Mouse (Mus musculus): ENCODE measurements around the gene Brox.

Gene Brox

GRCm38 (mm10) chr1:183272867-183273818, 23.9 kb downstream of the Brox start:
- DNase-seq = peak in 1 of 2 experiments; percentile 5

DNA sequence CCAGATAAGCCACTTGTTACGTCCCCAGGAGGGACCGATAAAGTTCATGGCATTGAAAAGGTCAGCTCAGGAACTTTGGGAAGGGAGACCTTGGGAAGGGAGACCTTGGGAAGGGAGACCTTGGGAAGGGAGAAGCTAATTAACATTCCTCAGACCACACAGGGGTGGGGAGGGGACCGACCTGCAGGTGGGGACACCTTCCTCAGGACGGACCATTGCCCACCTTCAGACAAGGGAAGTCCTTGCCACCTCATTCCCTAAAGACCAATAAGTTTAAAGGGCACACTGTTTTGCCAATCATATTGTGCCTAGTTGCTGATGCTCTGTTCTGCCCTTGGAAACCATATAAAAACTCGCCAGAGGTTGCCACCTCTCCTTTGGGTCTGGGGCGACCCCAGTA, 29.4 kb downstream of the Brox start:
- no peak for DNase-seq

GRCm38 (mm10) chr1:183265921-183266467, 31.1 kb downstream of the Brox start:
- DNase-seq = no peak

GRCm38 (mm10) chr1:183264145-183265008, 32.7 kb downstream of the Brox start:
- no peak for DNase-seq

- DNase-seq = no peak
Observed at GRCm38 (mm10) chr1:183252574-183252973, 44.5 kb downstream of the Brox start.

- DNase-seq = no peak
Observed at GRCm38 (mm10) chr1:183251818-183252217, 45.3 kb downstream of the Brox start.

DNA sequence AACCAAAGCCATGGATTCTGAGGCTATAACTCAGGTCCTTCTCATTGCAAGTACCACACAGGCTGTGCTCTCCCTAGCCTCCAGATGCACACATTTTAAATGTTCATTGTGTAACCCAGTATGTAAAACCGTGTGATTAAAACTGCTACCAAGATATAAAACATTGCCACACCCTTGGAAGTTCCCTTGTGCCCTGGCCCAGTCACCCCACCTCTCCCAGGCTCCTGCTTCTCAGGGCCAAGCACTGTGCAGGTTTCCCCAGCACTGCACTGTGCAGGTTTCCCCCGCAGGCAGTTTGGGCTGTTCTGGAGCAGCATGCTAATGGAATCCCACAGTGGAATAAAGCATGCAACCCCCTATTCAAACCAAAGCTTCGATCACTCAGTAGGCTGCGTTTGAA, 46.5 kb downstream of the Brox start:
- no peak for DNase-seq

DNA sequence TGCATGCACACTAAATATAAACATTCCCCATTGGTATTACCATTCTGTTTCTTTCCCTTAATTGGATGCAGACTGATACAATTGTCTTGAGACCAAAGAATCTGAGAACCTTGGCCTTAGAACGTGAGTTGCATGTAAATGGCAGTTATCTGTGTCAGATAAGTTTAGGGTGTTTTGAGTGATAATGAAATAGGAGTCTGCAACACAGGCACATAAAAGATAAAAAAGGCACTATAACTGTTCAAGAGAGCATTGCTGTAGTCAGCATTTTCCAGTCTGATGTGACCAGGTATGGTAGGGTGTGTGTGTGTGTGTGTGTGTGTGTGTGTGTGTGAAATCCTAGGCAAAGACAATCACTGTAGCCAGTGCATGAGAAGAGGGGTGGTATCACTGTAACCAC, 48.9 kb downstream of the Brox start:
- DNase-seq = no peak

DNA sequence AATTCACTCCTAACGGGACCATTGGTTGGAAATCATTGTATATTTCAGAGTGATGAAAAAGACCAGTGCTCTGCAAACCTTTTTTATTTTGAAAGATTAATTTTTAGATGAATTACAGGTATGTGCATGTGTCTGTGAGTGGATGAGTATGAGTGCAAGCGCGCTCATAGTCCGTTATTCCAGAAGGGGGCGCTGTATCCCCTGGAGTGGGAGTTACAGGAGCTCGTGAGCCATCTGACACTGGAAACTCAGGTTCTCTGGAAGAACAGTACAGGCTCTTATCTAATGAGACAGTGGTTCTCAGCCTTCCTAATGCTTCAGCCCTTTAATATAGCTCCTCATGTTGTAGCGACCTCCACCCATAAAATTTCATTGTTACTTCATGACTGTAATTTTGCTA, 53.8 kb downstream of the Brox start:
- DNase-seq = no peak

- peak in 1 of 2 experiments; percentile 42 for DNase-seq
Observed at GRCm38 (mm10) chr1:183237901-183238300, 59.2 kb downstream of the Brox start.

GRCm38 (mm10) chr1:183236460-183236859, 60.6 kb downstream of the Brox start:
- no peak for DNase-seq

- no peak for DNase-seq
Observed at GRCm38 (mm10) chr1:183233679-183234174, 63.3 kb downstream of the Brox start.

DNA sequence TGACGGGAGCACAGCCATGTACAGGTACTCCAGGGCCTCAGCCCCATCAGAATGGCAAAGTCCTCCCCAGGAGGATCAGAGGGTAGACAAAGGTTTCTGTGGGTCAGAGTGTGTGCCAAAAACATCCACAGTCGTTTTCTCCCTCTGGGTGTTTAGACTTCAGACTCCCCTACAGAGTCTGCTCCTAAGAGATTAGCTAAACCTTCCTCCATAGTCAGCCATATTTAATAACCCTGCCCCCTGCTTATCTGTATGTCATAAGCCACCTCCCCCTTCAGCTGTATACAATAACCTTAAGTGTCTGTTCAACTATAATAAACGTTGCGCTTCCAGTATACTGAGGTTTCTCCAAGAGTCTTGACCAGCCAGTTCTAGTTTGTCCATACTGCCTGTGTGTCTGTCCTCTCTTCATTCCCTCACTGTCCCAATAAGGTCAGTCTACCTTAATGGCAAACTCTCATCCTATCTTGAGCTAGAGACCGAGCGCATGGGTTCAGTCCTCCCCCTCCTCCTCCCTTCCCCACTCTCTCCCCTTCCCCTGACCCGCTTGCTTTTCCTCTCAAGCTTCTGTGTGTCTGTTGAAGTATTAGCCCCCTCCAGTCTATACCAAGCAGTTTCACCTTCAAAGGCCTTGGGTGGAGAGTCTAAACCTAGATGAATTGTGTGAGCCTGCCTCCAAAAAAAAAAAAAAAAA, 63.9 kb downstream of the Brox start:
- DNase-seq = no peak

- no peak for DNase-seq
Observed at GRCm38 (mm10) chr1:183227469-183227868, 69.6 kb downstream of the Brox start.
